Mouse (Mus musculus) forebrain, embryonic 10.5 days (tissue): Measurements from ENCODE around the gene D130043K22Rik. TPM values are rescaled to one million over a fixed set of nuclear protein-coding genes. Genes with fewer than 3 reads are reported as not detected.

Experiments used
- DNase-seq: peaks from one replicate; pipeline ENCODE4 v3.0.0-alpha.2; 2017; ENCODE audit warnings: low spot score; ENCODE audit errors: extremely low spot score
- H3K27ac ChIP-seq: fragments of 300-500 bp; sonication (generic); 2 replicates; pipeline ENCODE4 v1.5.1; 2016; ENCODE audit warnings: mild to moderate bottlenecking
- H3K27me3 ChIP-seq: fragments of 300-500 bp; sonication (generic); 2 replicates; pipeline ENCODE4 v1.6.1; 2016; ENCODE audit warnings: mild to moderate bottlenecking; ENCODE audit not compliant: poor library complexity, severe bottlenecking
- H3K36me3 ChIP-seq: fragments of 300-500 bp; sonication (generic); replicated peaks from 2 replicates; pipeline ENCODE4 v1.6.1; 2016; ENCODE audit warnings: mild to moderate bottlenecking, moderate library complexity
- H3K4me1 ChIP-seq: fragments of 300-500 bp; sonication (generic); 2 replicates; pipeline ENCODE4 v1.6.1; 2016
- H3K4me3 ChIP-seq: fragments of 300-500 bp; sonication (generic); 2 replicates; pipeline ENCODE4 v1.5.1; 2016; ENCODE audit warnings: mild to moderate bottlenecking, moderate library complexity
- H3K9me3 ChIP-seq: fragments of 300-500 bp; sonication (generic); 2 replicates; pipeline ENCODE4 v1.6.1; 2016; ENCODE audit warnings: mild to moderate bottlenecking, moderate library complexity
- WGBS: fragments of 180-500 bp; shearing (Covaris S2); methylation state at CpG from one replicate; pipeline ENCODE4 v1.1.7; 2016; 5-methylcytosine and 5-hydroxymethylcytosine counted together
- polyA plus RNA-seq: library from polyadenylated mRNA; unstranded; fragments of >200 nt; fragmentation: Nextera tagmentation; extraction: Ambion mirVana; gene quantifications from 2 replicates; pipeline ENCODE4 v1.2.1, GENCODE M21; 2016

D130043K22Rik gene
- polyA plus RNA-seq, 1 experiment from 2014 or later, result 0.43 TPM

DNA sequence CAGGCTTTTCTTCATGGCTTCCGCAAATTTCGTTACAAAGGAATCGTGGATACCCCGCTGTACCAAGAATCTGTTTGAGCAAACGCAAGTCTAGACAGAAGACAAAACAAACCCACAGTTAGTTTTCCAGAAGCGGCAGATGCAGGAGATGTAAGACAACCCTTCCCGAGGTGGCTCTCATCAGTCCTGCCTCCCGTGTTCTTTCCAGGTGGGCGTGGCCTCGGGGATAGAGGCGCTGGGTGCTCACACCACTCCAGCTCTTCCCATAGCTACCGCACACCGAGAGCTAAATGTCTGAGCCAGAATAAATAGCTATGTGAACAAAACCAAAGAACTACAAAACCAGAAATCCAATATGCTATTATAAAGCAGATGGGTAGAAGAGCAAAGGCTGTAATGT, 70.9 kb downstream of the D130043K22Rik start:
- 73% methylated on average over 13 of the region's 13 CpGs for WGBS
- peaks cover 61% of the 10 kb centered on the region for H3K36me3 ChIP-seq
- H3K27me3 ChIP-seq, result no peaks in the 10 kb centered on the region
- H3K4me3 ChIP-seq, result no peak overlapping the region
- H3K9me3 ChIP-seq, result no peaks in the 10 kb centered on the region
- H3K27ac ChIP-seq, result no peak overlapping the region
- no peak for DNase-seq
- no peaks in the 10 kb centered on the region for H3K4me1 ChIP-seq

DNA sequence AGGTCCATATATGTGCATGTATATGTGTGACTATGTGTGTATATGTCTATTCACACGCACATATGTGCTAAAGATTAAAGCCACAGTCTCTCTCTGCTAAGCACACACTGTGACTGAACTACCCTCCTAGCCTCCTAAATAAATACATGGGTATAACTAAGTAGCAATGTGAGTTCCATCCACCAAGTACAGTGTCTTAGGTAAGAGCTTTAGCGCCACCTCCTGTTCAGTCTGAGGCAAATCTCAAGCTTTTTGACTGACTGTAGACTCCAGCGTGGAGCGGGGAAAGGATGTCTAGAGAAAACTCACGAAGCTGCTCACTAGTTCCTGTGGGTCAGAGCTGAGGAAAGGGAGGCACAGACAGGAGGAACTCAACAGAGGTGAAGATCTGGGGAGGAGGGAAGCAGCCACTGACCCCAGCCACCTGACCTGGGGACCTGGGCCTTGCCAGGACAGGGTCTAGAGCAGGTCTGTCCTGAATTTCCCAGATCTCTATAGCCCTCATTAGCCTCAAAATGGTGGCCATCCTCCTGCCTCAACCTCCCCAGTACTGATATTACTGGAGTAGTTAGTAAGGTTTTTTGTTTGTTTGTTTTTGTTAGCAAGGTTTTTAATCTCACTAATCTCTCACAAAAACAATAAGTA, 75.5 kb downstream of the D130043K22Rik start:
- WGBS, result 28% methylated on average over 5 of the region's 5 CpGs
- peak; percentile 38 for DNase-seq

DNA sequence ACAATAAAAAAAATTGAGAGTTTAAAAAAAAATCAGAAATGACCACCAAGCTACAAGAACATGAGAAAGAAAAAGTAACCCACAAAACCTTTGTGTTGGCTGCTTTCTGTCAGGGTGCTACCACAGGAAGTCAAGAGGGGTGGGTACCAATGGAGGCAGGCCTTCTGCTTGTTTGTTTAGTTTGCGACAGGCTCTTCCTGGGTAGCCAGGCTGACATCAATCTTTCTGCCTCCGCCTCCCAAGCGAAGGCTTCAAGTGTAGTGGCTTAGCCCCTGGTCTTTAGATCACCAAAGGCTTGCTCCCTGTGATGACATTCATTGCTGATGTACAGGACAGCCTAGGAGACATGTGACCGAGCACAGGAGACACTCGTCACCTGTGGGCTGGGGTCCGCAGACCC, 76.3 kb downstream of the D130043K22Rik start:
- Histone ChIP-seq H3K9me3 (no peaks in the 10 kb centered on the region), H3K4me3 (no peak overlapping the region), H3K36me3 (peaks cover 56% of the 10 kb centered on the region), H3K27me3 (no peaks in the 10 kb centered on the region), H3K4me1 (no peaks in the 10 kb centered on the region), H3K27ac (no peak overlapping the region)
- WGBS, result 90% methylated on average over 6 of the region's 6 CpGs
- no peak for DNase-seq

More for the DNA sequence above, 75.5 kb downstream of the D130043K22Rik start:
- H3K9me3 ChIP-seq, result no peaks in the 10 kb centered on the region
- no peak overlapping the region for H3K4me3 ChIP-seq
- H3K4me1 ChIP-seq, result no peaks in the 10 kb centered on the region
- peaks cover 51% of the 10 kb centered on the region for H3K36me3 ChIP-seq
- no peaks in the 10 kb centered on the region for H3K27me3 ChIP-seq
- H3K27ac ChIP-seq, result no peak overlapping the region

DNA sequence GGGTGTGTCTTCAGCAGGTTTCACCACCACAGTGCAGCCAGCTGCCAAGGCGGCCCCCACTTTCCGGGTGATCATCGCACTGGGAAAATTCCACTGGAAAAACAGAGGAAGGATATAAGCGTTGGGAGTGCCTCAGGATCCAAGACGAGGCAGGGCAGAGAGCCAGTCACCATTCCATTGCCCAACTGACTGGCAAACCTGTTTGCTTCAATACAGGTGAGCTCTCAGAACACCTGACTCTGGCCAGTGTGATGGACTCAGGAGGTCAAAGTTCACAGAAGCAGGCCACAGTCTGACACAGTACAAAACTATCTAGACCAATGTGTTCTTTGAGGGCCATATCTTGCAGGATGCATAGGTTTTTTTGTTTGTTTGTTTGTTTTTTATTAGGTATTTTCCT, 79.1 kb downstream of the D130043K22Rik start:
- H3K4me1 ChIP-seq, result no peaks in the 10 kb centered on the region
- no peaks in the 10 kb centered on the region for H3K9me3 ChIP-seq
- DNase-seq, result no peak
- H3K4me3 ChIP-seq, result no peak overlapping the region
- H3K27ac ChIP-seq, result no peak overlapping the region
- H3K36me3 ChIP-seq, result peaks cover 41% of the 10 kb centered on the region
- H3K27me3 ChIP-seq, result no peaks in the 10 kb centered on the region
- 92% methylated on average over 5 of the region's 5 CpGs for WGBS

DNA sequence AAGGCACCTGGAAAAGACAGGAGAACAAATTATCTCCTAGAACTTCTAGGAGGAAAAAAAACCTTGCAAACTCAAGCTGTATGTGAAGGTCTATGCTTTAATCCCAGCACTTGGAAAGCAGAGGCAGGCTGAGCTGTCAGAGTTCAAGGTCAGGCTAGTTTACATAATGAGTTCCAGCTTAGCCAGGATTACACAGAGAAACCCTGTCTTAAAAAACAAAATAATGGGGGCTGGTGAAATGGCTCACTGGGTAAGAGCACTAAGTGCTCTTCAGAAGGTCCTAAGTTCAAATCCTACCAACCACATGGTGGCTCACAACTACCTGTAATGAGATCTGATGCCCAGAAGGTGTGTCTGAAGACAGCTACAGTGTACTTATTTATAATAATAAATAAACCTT, 85.7 kb downstream of the D130043K22Rik start:
- no peaks in the 10 kb centered on the region for H3K27me3 ChIP-seq
- DNase-seq, result no peak
- H3K36me3 ChIP-seq, result peaks cover 17% of the 10 kb centered on the region

DNA sequence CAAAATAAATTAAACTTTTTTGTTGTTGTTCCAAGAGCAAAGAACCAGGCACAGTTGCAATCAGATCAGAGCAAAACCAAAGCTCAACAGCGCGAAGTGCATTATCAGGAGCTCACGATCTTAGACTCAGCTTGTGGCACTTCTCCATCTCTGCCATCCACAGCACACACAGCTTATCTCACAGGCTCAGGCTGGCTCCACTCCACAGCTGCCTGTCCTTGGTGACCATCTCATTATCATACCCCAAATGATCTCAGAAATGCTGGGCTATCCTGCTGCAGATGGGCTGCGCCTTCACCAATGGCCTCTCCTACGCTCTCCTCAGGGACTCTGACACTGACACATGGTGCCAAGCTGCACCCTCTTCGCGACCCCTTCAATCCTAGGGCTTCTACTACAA, 88.3 kb downstream of the D130043K22Rik start:
- Histone ChIP-seq H3K27ac (no peak overlapping the region), H3K36me3 (peaks cover 13% of the 10 kb centered on the region), H3K27me3 (peaks cover 5% of the 10 kb centered on the region), H3K4me1 (peaks cover 20% of the 10 kb centered on the region), H3K9me3 (no peaks in the 10 kb centered on the region), H3K4me3 (no peak overlapping the region)
- no peak for DNase-seq
- 91% methylated on average over 7 of the region's 7 CpGs for WGBS

More for the DNA sequence above, 85.7 kb downstream of the D130043K22Rik start:
- Histone ChIP-seq H3K4me1 (no peaks in the 10 kb centered on the region), H3K4me3 (no peak overlapping the region), H3K9me3 (no peaks in the 10 kb centered on the region), H3K27ac (no peak overlapping the region)

DNA sequence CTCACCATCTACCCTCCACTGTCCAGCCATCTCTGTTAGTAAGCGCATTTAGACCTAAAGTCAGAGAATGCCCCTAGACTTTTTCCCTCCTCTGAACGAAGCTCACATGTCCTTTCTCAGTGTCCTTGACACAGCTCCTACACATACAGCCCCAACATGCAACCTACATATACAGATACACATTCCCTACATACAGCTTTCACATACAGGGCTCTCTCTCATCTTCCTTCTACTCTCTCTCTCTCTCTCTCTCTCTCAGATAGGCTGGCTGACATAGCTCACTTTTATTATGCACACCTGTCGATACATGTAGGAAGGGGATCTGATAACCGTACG, 91.8 kb downstream of the D130043K22Rik start:
- Histone ChIP-seq H3K9me3 (no peaks in the 10 kb centered on the region), H3K27me3 (peaks cover 10% of the 10 kb centered on the region), H3K4me1 (peaks cover 22% of the 10 kb centered on the region), H3K36me3 (peaks cover 13% of the 10 kb centered on the region), H3K27ac (peak overlapping the region; percentile 92), H3K4me3 (peak overlapping the region; percentile 77)
- DNase-seq, result no peak
- 65% methylated on average over 5 of the region's 5 CpGs for WGBS

DNA sequence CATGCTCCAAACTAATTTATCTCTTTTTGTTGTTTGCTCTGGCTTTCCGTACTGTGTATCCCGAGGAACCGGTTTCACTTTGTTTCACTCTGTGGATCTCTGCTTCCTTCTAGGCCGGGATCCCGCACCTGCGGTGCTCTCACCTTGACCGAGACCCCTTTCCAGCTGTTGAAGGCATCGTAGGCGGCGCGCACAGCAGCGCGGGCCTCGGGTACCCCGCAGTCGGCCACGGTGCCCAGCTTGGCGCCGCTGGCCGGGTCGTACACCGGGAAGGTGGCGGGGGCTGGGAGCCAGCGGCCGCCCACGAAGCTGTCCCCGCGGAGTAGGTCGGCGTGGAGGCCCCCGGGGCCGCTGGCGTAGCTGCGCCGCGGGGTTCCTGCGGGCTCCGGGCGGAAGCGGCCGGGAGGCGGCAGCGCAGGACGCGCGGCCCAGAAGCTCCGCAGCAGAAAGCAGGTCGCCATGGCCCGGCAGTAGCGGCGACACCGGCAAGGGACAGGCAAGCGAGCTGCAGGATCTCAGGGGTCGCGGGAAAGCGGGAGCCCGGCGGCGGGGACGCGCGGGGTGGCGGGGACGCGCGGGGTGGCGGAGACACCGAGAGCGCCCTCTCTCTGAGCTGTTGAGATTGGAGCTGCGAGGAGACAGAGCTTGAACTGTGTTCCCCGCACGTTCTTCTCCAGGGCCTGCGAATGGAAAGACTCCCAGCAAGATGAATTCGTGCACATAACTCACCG, 92.3 kb downstream of the D130043K22Rik start, which contains the start of gene Aldh5a1:
Gene Aldh5a1, minus strand, starts transcription at position 554 of the 731 bp plus-strand sequence.
- Histone ChIP-seq H3K9me3 (no peaks in the 10 kb centered on the region), H3K4me1 (peaks cover 22% of the 10 kb centered on the region), H3K27me3 (peaks cover 10% of the 10 kb centered on the region), H3K4me3 (peak within 1 kb of the TSS; percentile 77), H3K27ac (peak within 1 kb of the TSS; percentile 92), H3K36me3 (peaks cover 13% of the 10 kb centered on the region)
- DNase-seq, result peak; percentile 84
- under 1% methylated on average over 75 of the region's 75 CpGs for WGBS

DNA sequence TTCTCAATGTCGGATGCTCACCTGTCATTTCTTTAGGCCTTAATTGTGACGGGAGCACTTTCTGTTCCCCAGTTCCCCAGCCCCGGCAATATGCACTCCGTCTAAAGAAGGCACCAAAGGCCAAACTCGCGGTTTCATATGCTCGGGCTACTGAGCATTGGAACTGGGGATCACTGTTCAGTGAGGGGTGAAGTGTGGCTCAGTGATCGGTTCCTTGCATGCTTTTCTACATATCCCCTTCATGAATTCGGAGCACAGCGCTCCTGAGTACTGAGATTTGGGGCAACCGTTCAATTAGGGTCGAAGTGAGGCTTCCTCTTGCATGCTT, 92.9 kb downstream of the D130043K22Rik start:
- peaks cover 27% of the 10 kb centered on the region for H3K4me1 ChIP-seq
- peak overlapping the region; percentile 77 for H3K4me3 ChIP-seq
- DNase-seq, result no peak
- WGBS, result 19% methylated on average over 12 of the region's 12 CpGs
- no peaks in the 10 kb centered on the region for H3K9me3 ChIP-seq
- H3K36me3 ChIP-seq, result peaks cover 13% of the 10 kb centered on the region
- peaks cover 10% of the 10 kb centered on the region for H3K27me3 ChIP-seq
- H3K27ac ChIP-seq, result peak overlapping the region; percentile 92

DNA sequence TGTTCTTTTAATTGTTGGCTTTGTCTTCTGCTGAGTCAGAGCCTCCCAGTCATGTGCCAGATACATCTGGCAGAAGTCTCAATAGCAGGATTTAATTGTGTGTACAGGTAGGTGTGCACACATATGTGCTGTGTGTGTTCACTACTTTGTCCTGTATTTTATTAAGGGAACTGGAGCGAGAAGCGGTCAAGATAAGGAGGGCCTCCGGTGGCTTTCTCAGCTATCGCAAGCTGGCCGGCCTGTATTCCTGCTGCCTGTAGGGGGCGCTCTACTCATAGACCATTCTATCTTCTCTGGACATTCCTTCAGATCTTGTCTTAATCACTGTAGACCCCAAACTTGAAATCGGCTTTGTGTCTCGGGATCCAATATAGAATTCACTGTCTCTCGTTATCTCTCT, 93.7 kb downstream of the D130043K22Rik start:
- Histone ChIP-seq H3K4me3 (no peak overlapping the region), H3K27ac (no peak overlapping the region), H3K27me3 (peaks cover 10% of the 10 kb centered on the region), H3K4me1 (peaks cover 28% of the 10 kb centered on the region), H3K9me3 (no peaks in the 10 kb centered on the region), H3K36me3 (peaks cover 13% of the 10 kb centered on the region)
- peak; percentile 74 for DNase-seq
- 30% methylated on average over 9 of the region's 9 CpGs for WGBS

DNA sequence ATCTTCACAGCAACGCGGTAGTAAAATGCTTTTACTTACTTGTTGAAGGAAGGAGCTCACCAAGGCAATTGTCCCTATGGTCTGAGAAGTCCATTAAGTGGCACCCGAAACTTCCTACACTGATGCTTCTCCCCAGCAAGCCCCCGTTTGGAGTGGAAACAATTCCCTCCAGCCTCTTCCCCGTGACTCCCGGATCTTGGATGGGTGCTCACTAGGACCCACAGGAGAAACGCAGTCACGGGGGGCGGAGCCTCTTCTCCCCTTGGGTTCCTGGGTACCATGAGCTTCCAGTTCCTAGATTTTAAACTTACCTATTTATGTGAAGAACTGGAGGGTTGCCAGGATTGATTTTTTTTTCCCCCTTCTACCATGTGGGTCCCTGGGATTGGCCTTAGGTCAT, 94.5 kb downstream of the D130043K22Rik start:
- H3K4me1 ChIP-seq, result peaks cover 28% of the 10 kb centered on the region
- peaks cover 10% of the 10 kb centered on the region for H3K27me3 ChIP-seq
- no peak overlapping the region for H3K27ac ChIP-seq
- peaks cover 10% of the 10 kb centered on the region for H3K36me3 ChIP-seq
- H3K9me3 ChIP-seq, result no peaks in the 10 kb centered on the region
- WGBS, result 87% methylated on average over 9 of the region's 9 CpGs
- H3K4me3 ChIP-seq, result no peak overlapping the region
- no peak for DNase-seq

DNA sequence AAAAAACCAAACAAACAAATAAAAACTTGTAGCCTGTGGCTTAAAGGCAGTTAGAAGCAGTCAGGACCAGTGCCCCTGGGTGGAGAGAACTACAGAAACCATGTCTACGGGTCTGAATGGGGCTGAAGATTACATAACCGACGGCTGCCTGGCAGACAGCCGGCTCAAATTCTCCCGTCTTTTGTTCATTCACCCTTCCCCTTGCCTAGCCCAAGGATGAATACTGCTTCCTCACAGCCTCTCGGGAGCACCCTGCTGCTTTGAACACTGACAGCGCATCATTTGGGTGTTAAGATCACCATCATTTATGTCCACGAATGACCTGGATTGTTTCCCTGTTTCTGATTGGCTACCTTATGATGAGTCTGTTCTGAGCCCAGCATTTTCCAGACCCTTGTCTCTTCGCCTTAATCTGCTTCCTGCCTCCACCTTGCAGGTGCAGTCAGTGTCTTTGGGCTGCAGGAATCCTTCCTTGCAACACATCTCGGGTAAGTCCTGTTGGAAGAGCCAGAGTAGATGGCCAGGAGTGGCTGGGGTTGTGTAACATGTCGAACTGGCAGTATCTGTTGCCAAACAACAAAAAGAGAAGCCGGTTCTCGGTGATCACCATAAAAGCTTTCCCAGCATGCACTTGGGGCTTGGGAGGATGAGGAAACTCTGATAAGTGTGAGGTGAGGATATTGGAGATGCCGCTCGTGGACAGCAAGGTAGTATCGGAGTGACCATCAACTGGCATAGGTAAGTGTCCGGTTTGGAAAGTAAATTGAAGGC, 97.8 kb downstream of the D130043K22Rik start, which contains the start of gene Gpld1:
Gene Gpld1, plus strand, starts transcription at position 641 of the 771 bp plus-strand sequence.
- Histone ChIP-seq H3K27ac (no peak within 1 kb of the TSS), H3K4me1 (peaks cover 17% of the 10 kb centered on the region), H3K27me3 (peaks cover 10% of the 10 kb centered on the region), H3K36me3 (no peaks in the 10 kb centered on the region), H3K4me3 (no peak within 1 kb of the TSS), H3K9me3 (no peaks in the 10 kb centered on the region)
- WGBS, result 57% methylated on average over 17 of the region's 17 CpGs
- DNase-seq, result no peak

DNA sequence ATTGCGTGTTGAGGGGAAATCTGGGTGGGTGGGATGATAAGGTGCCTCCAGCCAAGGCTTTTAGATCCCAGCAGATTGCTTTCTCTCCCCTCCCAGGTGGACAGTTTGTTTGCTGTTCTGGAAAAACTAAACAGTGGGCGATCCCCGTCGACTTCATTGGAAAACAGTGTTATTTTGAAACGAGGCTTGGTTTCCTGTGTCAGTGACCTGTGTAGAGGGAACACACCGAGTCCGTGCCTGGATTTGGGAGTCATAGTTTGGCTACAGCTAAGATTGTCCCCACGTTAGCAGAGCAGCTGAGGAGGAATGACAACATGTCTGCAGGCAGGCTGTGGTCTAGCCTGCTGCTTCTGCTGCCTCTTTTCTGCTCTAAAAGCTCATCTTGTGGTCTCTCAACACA, 98.4 kb downstream of the D130043K22Rik start:
- 91% methylated on average over 8 of the region's 8 CpGs for WGBS
- no peak overlapping the region for H3K4me3 ChIP-seq
- H3K36me3 ChIP-seq, result no peaks in the 10 kb centered on the region
- DNase-seq, result no peak
- H3K9me3 ChIP-seq, result no peaks in the 10 kb centered on the region
- peaks cover 11% of the 10 kb centered on the region for H3K4me1 ChIP-seq
- no peak overlapping the region for H3K27ac ChIP-seq
- H3K27me3 ChIP-seq, result peaks cover 4% of the 10 kb centered on the region
